Mouse (Mus musculus): ENCODE results near the gene Nsfl1c.

- TF ChIP-seq CTCF (IDR thresholded peaks at IDR 0.05; ENCODE audit: control insufficient read depth, insufficient read depth, insufficient replicate concordance, low read depth, low read length) (no peak), POLR2A (IDR thresholded peaks at IDR 0.05; ENCODE audit: control insufficient read depth, low read depth, low read length) (no peak)
Observed at GRCm38 (mm10) chr2:151512199-151512598, 18.2 kb downstream of the Nsfl1c start.

Measured in testis, adult 2 months (tissue).